Mouse (Mus musculus) heart, adult 9 months (tissue): ENCODE data around the gene Vmn2r73.
"Not testable (repeated sequence)": the region's sequence is repeated elsewhere in the genome, so short reads cannot be mapped to it uniquely, and the experiment has no call there.

Experiments
- DNase-seq, 2 experiments: peaks; one replicate each; pipeline ENCODE4 v3.0.0; 2022; ENCODE audit warnings: low spot score in 2 of 2

Gene Vmn2r73

DNA sequence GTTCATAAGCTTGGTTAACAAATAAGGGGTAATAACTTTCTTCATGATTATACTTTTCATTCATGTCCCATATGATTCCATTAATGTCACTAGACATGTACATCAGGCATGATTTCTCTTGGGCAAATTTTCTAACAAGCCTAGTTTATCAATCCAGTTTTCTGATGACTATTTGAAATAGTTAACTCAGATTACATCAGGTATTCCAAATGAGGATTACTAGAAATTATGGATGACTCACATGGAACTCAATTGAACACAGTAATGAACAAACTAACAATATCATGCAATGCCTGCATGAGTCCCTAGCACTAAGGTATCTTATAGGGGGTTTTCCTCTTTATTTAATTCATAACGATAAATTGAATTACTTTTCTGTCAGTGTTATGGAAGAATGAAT, at the start of gene Vmn2r73:
Gene Vmn2r73, minus strand, starts transcription at position 101 of the 400 bp plus-strand sequence.
- no peak for DNase-seq

DNA sequence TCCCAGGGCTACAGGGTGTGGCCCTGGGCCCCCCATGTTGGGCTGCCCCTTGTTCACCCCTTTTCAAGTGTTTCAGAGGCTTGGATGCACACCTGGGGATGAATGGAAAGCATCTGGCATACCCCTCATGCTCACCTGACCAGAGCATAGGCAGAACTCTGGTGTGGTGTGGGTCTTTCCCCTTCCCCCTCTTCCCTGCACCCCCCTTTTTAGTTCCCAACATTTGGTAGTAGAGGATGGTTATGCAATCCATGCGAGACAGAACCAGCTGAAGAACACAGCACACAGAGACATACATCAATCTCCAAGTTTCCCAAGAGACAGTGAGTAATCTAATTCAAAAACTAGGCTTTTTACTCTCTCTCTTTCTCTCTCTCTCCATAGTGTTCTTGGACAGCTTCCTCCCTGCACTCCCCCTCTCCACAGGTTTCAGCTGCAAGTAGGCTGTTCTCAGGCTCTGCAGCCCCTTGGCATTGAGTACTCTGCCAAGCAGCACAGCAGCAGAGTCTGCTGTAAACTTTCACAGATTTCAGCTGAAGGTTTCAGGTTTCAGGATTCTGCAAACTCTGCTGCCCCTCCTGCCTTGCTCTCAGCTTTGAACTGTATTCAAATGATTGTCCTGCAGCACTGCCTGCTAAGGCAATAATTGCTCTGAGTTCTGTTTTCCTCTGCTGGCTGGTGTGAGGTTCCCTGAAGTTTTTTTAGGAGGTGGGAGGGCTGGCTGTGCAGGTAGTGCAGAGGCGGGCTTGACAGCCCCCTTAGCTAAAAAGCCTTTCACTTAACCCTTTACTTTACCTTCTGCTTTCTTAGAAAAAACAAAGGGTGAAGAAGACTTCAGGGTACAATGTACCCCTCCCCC, 35.7 kb downstream of the Vmn2r73 start:
- DNase-seq, result no peak

DNA sequence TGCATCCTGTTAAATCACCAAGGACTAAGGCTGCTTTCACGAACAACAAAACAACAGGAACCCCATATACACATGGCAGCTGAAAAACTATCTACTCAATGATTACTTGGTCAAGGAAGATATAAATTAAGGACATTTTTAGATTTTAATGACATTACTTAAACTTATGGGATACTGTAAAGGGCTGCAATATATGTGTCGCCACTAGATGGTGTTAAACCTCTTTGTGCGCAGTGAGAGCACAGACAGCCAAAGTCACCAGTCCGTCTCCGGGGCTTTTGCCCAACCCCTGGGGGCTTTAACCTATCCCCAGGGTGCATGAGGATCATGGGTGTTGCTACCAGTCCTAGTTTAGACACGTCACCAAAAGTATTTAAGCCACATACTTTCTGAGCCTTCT, 58.0 kb downstream of the Vmn2r73 start:
- DNase-seq, result not testable (repeated sequence)
